Mouse (Mus musculus) olfactory bulb, adult 2 months (tissue): ENCODE results near the gene Sumo1. TPM values are rescaled to one million over a fixed set of nuclear protein-coding genes. Genes with fewer than 3 reads are reported as not detected.
A peak's percentile ranks its signal among the peaks of the same experiment; 100 is the strongest.
"Not testable (repeated sequence)": the region's sequence is repeated elsewhere in the genome, so short reads cannot be mapped to it uniquely, and the experiment has no call there.

Experiments
- H3K27ac ChIP-seq: fragments of 200-500 bp; 2 replicates; pipeline ENCODE4 v1.5.1; 2012; ENCODE audit warnings: low read depth, low read length; ENCODE audit not compliant: insufficient read depth
- H3K4me1 ChIP-seq: fragments of 200-500 bp; 2 replicates; pipeline ENCODE4 v1.6.1; 2012; ENCODE audit warnings: low read length; ENCODE audit not compliant: control insufficient read depth, insufficient read depth
- H3K4me3 ChIP-seq: fragments of 200-500 bp; 2 replicates; pipeline ENCODE4 v1.5.1; 2012; ENCODE audit warnings: mild to moderate bottlenecking, low read depth, low read length, moderate library complexity; ENCODE audit not compliant: insufficient read depth
- CTCF ChIP-seq: fragments of 200-500 bp; IDR thresholded peaks from 2 replicates; pipeline ENCODE4 v1.5.1; 2012; ENCODE audit warnings: low read depth, mild to moderate bottlenecking, low read length, moderate library complexity; ENCODE audit not compliant: insufficient read depth
- POLR2A ChIP-seq: fragments of 200-500 bp; IDR thresholded peaks from 2 replicates; pipeline ENCODE4 v1.6.1; 2012; ENCODE audit warnings: mild to moderate bottlenecking, low read depth, low read length, moderate library complexity; ENCODE audit not compliant: insufficient read depth
- WGBS: fragments of 180-500 bp; shearing (Covaris S2); methylation state at CpG from one replicate; pipeline ENCODE4 v1.1.7; 2018; 5-methylcytosine and 5-hydroxymethylcytosine counted together
- polyA plus RNA-seq: library from polyadenylated mRNA; stranded (reverse); fragments of >200 nt; gene quantifications from 2 replicates; pipeline ENCODE4 v1.2.4, GENCODE M21; 2012; ENCODE audit warnings: low replicate concordance; ENCODE audit not compliant: missing spikeins, insufficient read depth, insufficient read length

The Sumo1 gene
- polyA plus RNA-seq, 1 experiment, result not detected

GRCm38 (mm10) chr1:59683926-59684818, 13.5 kb upstream of the Sumo1 start:
- Histone ChIP-seq H3K4me3 (peak overlapping the region; percentile 43), H3K27ac (no peak overlapping the region), H3K4me1 (peaks cover 2% of the 10 kb centered on the region)
- TF ChIP-seq CTCF, result no peak
- TF ChIP-seq POLR2A, result no peak
- 10% methylated on average over 11 of the region's 11 CpGs for WGBS

- TF ChIP-seq CTCF, result no peak
- TF ChIP-seq POLR2A, result no peak
- Histone ChIP-seq H3K27ac (no peak overlapping the region), H3K4me1 (no peaks in the 10 kb centered on the region), H3K4me3 (no peak overlapping the region)
- WGBS, result 98% methylated on average over 2 of the region's 2 CpGs
Measured at GRCm38 (mm10) chr1:59673661-59674060, 3.0 kb upstream of the Sumo1 start.

- peak overlapping the region; percentile 83 for H3K4me3 ChIP-seq
- WGBS, result 0% methylated on average over 35 of the region's 54 CpGs
- no peaks in the 10 kb centered on the region for H3K4me1 ChIP-seq
- peak overlapping the region; percentile 87 for H3K27ac ChIP-seq
- TF ChIP-seq CTCF, result no peak
- TF ChIP-seq POLR2A, result no peak
Measured at GRCm38 (mm10) chr1:59669962-59670630, 538 bp downstream of the Sumo1 start.

- no peak overlapping the region for H3K27ac ChIP-seq
- no peak for TF ChIP-seq CTCF
- TF ChIP-seq POLR2A, result no peak
- H3K4me1 ChIP-seq, result no peaks in the 10 kb centered on the region
- no peak overlapping the region for H3K4me3 ChIP-seq
- 73% methylated on average over 2 of the region's 2 CpGs for WGBS
Measured at GRCm38 (mm10) chr1:59668871-59669270, 1.8 kb downstream of the Sumo1 start.

- Histone ChIP-seq H3K4me3 (no peak overlapping the region), H3K4me1 (no peaks in the 10 kb centered on the region), H3K27ac (no peak overlapping the region)
- no peak for TF ChIP-seq CTCF
- no peak for TF ChIP-seq POLR2A
- WGBS, result 85% methylated on average over 3 of the region's 3 CpGs
Measured at GRCm38 (mm10) chr1:59663456-59664135, 7.0 kb downstream of the Sumo1 start.

- TF ChIP-seq CTCF (no peak), POLR2A (no peak)
- 82% methylated on average over 7 of the region's 7 CpGs for WGBS
- Histone ChIP-seq H3K27ac (no peak overlapping the region), H3K4me3 (no peak overlapping the region), H3K4me1 (no peaks in the 10 kb centered on the region)
Measured at GRCm38 (mm10) chr1:59656244-59657171, 14.1 kb downstream of the Sumo1 start.

GRCm38 (mm10) chr1:59653243-59653911, 17.3 kb downstream of the Sumo1 start:
- 92% methylated on average over 3 of the region's 3 CpGs for WGBS
- no peaks in the 10 kb centered on the region for H3K4me1 ChIP-seq
- TF ChIP-seq POLR2A (no peak), CTCF (no peak)

GRCm38 (mm10) chr1:59651201-59651819, 19.3 kb downstream of the Sumo1 start:
- Histone ChIP-seq H3K4me3 (no peak overlapping the region), H3K27ac (no peak overlapping the region), H3K4me1 (no peaks in the 10 kb centered on the region)
- TF ChIP-seq CTCF (no peak), POLR2A (no peak)
- 96% methylated on average over 3 of the region's 3 CpGs for WGBS

More at GRCm38 (mm10) chr1:59653243-59653911, 17.3 kb downstream of the Sumo1 start:
- Histone ChIP-seq H3K27ac (no peak overlapping the region), H3K4me3 (no peak overlapping the region)

GRCm38 (mm10) chr1:59646502-59646901, 24.1 kb downstream of the Sumo1 start:
- WGBS, result 91% methylated on average over 2 of the region's 2 CpGs
- H3K4me3 ChIP-seq, H3K27ac ChIP-seq, H3K4me1 ChIP-seq: not testable (repeated sequence)
